Mouse (Mus musculus): ENCODE results near the gene Nup214. TPM values are rescaled to one million over a fixed set of nuclear protein-coding genes. Genes with fewer than 3 reads are reported as not detected.

Gene Nup214
- polyA plus RNA-seq, 1 experiment from 2014 or later = 94.7 TPM

- H3K4me3 ChIP-seq (replicated peaks) = no peak overlapping the region
- H3K27ac ChIP-seq = no peak overlapping the region
- WGBS = 88% methylated on average over 15 of the region's 15 CpGs
- peaks cover 4% of the 10 kb centered on the region; the same call in 1 of the 2 replicates for H3K4me1 ChIP-seq
- no peaks in the 10 kb centered on the region for H3K9me3 ChIP-seq (replicated peaks)
- no peak overlapping the region for H3K9ac ChIP-seq
- H3K36me3 ChIP-seq = no peaks in the 10 kb centered on the region
- peaks cover under 1% of the 10 kb centered on the region; the same call in 1 of the 2 replicates for H3K27me3 ChIP-seq
- H3K4me2 ChIP-seq = no peak overlapping the region
- no peak for ATAC-seq (replicated peaks; ENCODE audit: low FRiP score)
These were observed 88.6 kb downstream of the Nup214 start for GRCm38 (mm10) chr2:32062626-32063410.

GRCm38 (mm10) chr2:32063451-32064151, 89.4 kb downstream of the Nup214 start:
- H3K27me3 ChIP-seq = peaks cover 8% of the 10 kb centered on the region
- no peak for ATAC-seq (replicated peaks; ENCODE audit: low FRiP score)
- 83% methylated on average over 7 of the region's 7 CpGs for WGBS
- no peak overlapping the region for H3K4me2 ChIP-seq
- H3K9ac ChIP-seq = no peak overlapping the region
- H3K4me3 ChIP-seq (replicated peaks) = no peak overlapping the region
- H3K4me1 ChIP-seq = peaks cover 5% of the 10 kb centered on the region
- H3K36me3 ChIP-seq = no peaks in the 10 kb centered on the region
- H3K9me3 ChIP-seq (replicated peaks) = no peaks in the 10 kb centered on the region
- no peak overlapping the region for H3K27ac ChIP-seq

- no peak overlapping the region for H3K27ac ChIP-seq
- no peaks in the 10 kb centered on the region for H3K36me3 ChIP-seq
- no peak overlapping the region for H3K4me3 ChIP-seq (replicated peaks)
- peaks cover 11% of the 10 kb centered on the region for H3K4me1 ChIP-seq
- ATAC-seq (replicated peaks; ENCODE audit: low FRiP score) = no peak
- H3K9me3 ChIP-seq (replicated peaks) = no peaks in the 10 kb centered on the region
- WGBS = 68% methylated on average over 13 of the region's 13 CpGs
- H3K4me2 ChIP-seq = no peak overlapping the region
- H3K27me3 ChIP-seq = peaks cover 8% of the 10 kb centered on the region
- no peak overlapping the region for H3K9ac ChIP-seq
These were observed 90.7 kb downstream of the Nup214 start for GRCm38 (mm10) chr2:32064913-32065312.

- Histone ChIP-seq H3K4me3 (replicated peaks) (no peak overlapping the region), H3K36me3 (no peaks in the 10 kb centered on the region), H3K4me2 (no peak overlapping the region), H3K9ac (no peak overlapping the region), H3K27me3 (peaks cover 8% of the 10 kb centered on the region), H3K27ac (no peak overlapping the region), H3K9me3 (replicated peaks) (no peaks in the 10 kb centered on the region), H3K4me1 (peaks cover 9% of the 10 kb centered on the region)
- no peak for ATAC-seq (replicated peaks; ENCODE audit: low FRiP score)
- WGBS = 75% methylated on average over 5 of the region's 5 CpGs
These were observed 91.1 kb downstream of the Nup214 start for GRCm38 (mm10) chr2:32065371-32065791.

GRCm38 (mm10) chr2:32066005-32066404, 91.8 kb downstream of the Nup214 start:
- Histone ChIP-seq H3K9ac (no peak overlapping the region), H3K36me3 (no peaks in the 10 kb centered on the region), H3K9me3 (replicated peaks) (no peaks in the 10 kb centered on the region), H3K4me1 (peaks cover 7% of the 10 kb centered on the region; the same call in 1 of the 2 replicates), H3K4me2 (no peak overlapping the region), H3K27me3 (peaks cover 8% of the 10 kb centered on the region), H3K27ac (no peak overlapping the region), H3K4me3 (replicated peaks) (no peak overlapping the region)
- WGBS = 79% methylated on average over 4 of the region's 4 CpGs
- ATAC-seq (replicated peaks; ENCODE audit: low FRiP score) = no peak

- Histone ChIP-seq H3K9me3 (replicated peaks) (no peaks in the 10 kb centered on the region), H3K9ac (no peak overlapping the region), H3K4me2 (0 out of 2 replicates have a peak overlapping the region, but pooled peaks have one; percentile 30), H3K36me3 (no peaks in the 10 kb centered on the region), H3K4me3 (replicated peaks) (no peak overlapping the region), H3K27ac (no peak overlapping the region), H3K4me1 (peaks cover 7% of the 10 kb centered on the region; the same call in 1 of the 2 replicates), H3K27me3 (peaks cover 8% of the 10 kb centered on the region)
- 53% methylated on average over 31 of the region's 31 CpGs for WGBS
- no peak for ATAC-seq (replicated peaks; ENCODE audit: low FRiP score)
These were observed 94.8 kb downstream of the Nup214 start for GRCm38 (mm10) chr2:32068811-32069607.

- peaks cover 8% of the 10 kb centered on the region for H3K27me3 ChIP-seq
- no peak overlapping the region for H3K4me2 ChIP-seq
- no peak for ATAC-seq (replicated peaks; ENCODE audit: low FRiP score)
- no peak overlapping the region for H3K4me3 ChIP-seq (replicated peaks)
- no peak overlapping the region for H3K9ac ChIP-seq
- H3K27ac ChIP-seq = no peak overlapping the region
- H3K4me1 ChIP-seq = peaks cover 7% of the 10 kb centered on the region; the same call in 1 of the 2 replicates
- H3K36me3 ChIP-seq = no peaks in the 10 kb centered on the region
- H3K9me3 ChIP-seq (replicated peaks) = no peaks in the 10 kb centered on the region
- 94% methylated on average over 10 of the region's 10 CpGs for WGBS
These were observed 96.5 kb downstream of the Nup214 start for GRCm38 (mm10) chr2:32070747-32071146.

- no peak for ATAC-seq (replicated peaks; ENCODE audit: low FRiP score)
- no peak overlapping the region for H3K4me2 ChIP-seq
- H3K4me1 ChIP-seq = no peaks in the 10 kb centered on the region
- H3K4me3 ChIP-seq (replicated peaks) = no peak overlapping the region
- H3K9ac ChIP-seq = no peak overlapping the region
- no peaks in the 10 kb centered on the region for H3K27me3 ChIP-seq
- 59% methylated on average over 8 of the region's 8 CpGs for WGBS
- no peaks in the 10 kb centered on the region for H3K9me3 ChIP-seq (replicated peaks)
- H3K36me3 ChIP-seq = no peaks in the 10 kb centered on the region
- no peak overlapping the region for H3K27ac ChIP-seq
These were observed 100.2 kb downstream of the Nup214 start for GRCm38 (mm10) chr2:32074404-32074803.

- 74% methylated on average over 7 of the region's 7 CpGs for WGBS
- no peaks in the 10 kb centered on the region for H3K9me3 ChIP-seq (replicated peaks)
- no peaks in the 10 kb centered on the region for H3K36me3 ChIP-seq
- ATAC-seq (replicated peaks; ENCODE audit: low FRiP score) = no peak
- H3K27me3 ChIP-seq = no peaks in the 10 kb centered on the region
- no peak overlapping the region for H3K4me2 ChIP-seq
- no peak overlapping the region for H3K9ac ChIP-seq
- no peak overlapping the region for H3K27ac ChIP-seq
- no peak overlapping the region for H3K4me3 ChIP-seq (replicated peaks)
- H3K4me1 ChIP-seq = no peaks in the 10 kb centered on the region
These were observed 101.1 kb downstream of the Nup214 start for GRCm38 (mm10) chr2:32075368-32075767.

GRCm38 (mm10) chr2:32077744-32078143, 103.5 kb downstream of the Nup214 start:
- no peak overlapping the region for H3K9ac ChIP-seq
- H3K4me3 ChIP-seq (replicated peaks) = no peak overlapping the region
- H3K9me3 ChIP-seq (replicated peaks) = no peaks in the 10 kb centered on the region
- peaks cover 20% of the 10 kb centered on the region for H3K27me3 ChIP-seq
- 75% methylated on average over 10 of the region's 10 CpGs for WGBS
- no peak for ATAC-seq (replicated peaks; ENCODE audit: low FRiP score)
- peaks cover under 1% of the 10 kb centered on the region for H3K4me1 ChIP-seq
- H3K36me3 ChIP-seq = no peaks in the 10 kb centered on the region
- H3K27ac ChIP-seq = peak overlapping the region; percentile 29; the same call in 1 of the 2 replicates
- H3K4me2 ChIP-seq = no peak overlapping the region

- no peak for ATAC-seq (replicated peaks; ENCODE audit: low FRiP score)
- peak overlapping the region; percentile 29 for H3K27ac ChIP-seq
These were observed 104.3 kb downstream of the Nup214 start for GRCm38 (mm10) chr2:32078522-32078921.

More at GRCm38 (mm10) chr2:32078522-32078921, 104.3 kb downstream of the Nup214 start:
- H3K9ac ChIP-seq = no peak overlapping the region
- peaks cover 28% of the 10 kb centered on the region for H3K27me3 ChIP-seq
- H3K4me3 ChIP-seq (replicated peaks) = no peak overlapping the region
- H3K9me3 ChIP-seq (replicated peaks) = no peaks in the 10 kb centered on the region
- no peak overlapping the region for H3K4me2 ChIP-seq
- WGBS = 41% methylated on average over 8 of the region's 8 CpGs
- no peaks in the 10 kb centered on the region for H3K36me3 ChIP-seq
- H3K4me1 ChIP-seq = peaks cover 9% of the 10 kb centered on the region

Data from kidney, embryonic 15.5 days (tissue).